Mouse (Mus musculus) hindbrain, embryonic 13.5 days (tissue): Measurements from ENCODE around the gene Ccdc60. TPM values are rescaled to one million over a fixed set of nuclear protein-coding genes. Genes with fewer than 3 reads are reported as not detected.

Experiments used
- ATAC-seq: fragments of 200-750 bp; cut with Nextera tagmentation; 2 replicates; pipeline ENCODE4 v1.8.0; 2017; ENCODE audit warnings: moderate TSS enrichment; ENCODE audit not compliant: low FRiP score
- H3K27ac ChIP-seq: fragments of 300-500 bp; sonication (generic); 2 replicates; pipeline ENCODE4 v1.5.1; 2015; ENCODE audit warnings: inconsistent platforms, mild to moderate bottlenecking, moderate library complexity
- H3K27me3 ChIP-seq: fragments of 300-500 bp; sonication (generic); 2 replicates; pipeline ENCODE4 v1.6.1; 2015; ENCODE audit warnings: mild to moderate bottlenecking, inconsistent platforms
- H3K36me3 ChIP-seq: fragments of 300-500 bp; sonication (generic); 2 replicates; pipeline ENCODE4 v1.6.1; 2015; ENCODE audit warnings: mild to moderate bottlenecking, inconsistent platforms
- H3K4me1 ChIP-seq: fragments of 300-500 bp; sonication (generic); replicated peaks from 2 replicates; pipeline ENCODE4 v1.6.1; 2015; ENCODE audit warnings: inconsistent platforms
- H3K4me2 ChIP-seq: fragments of 300-500 bp; sonication (generic); 2 replicates; pipeline ENCODE4 v1.6.1; 2015; ENCODE audit warnings: inconsistent platforms, mild to moderate bottlenecking, moderate library complexity
- H3K4me3 ChIP-seq: fragments of 300-500 bp; sonication (generic); 2 replicates; pipeline ENCODE4 v1.5.1; 2015; ENCODE audit warnings: mild to moderate bottlenecking, inconsistent platforms
- H3K9ac ChIP-seq: fragments of 300-500 bp; sonication (generic); 2 replicates; pipeline ENCODE4 v1.6.1; 2015; ENCODE audit warnings: mild to moderate bottlenecking, inconsistent platforms
- H3K9me3 ChIP-seq: fragments of 300-500 bp; sonication (generic); 2 replicates; pipeline ENCODE4 v1.6.1; 2016; ENCODE audit warnings: inconsistent platforms
- WGBS: fragments of 180-500 bp; shearing (Covaris S2); methylation state at CpG from one replicate; pipeline ENCODE4 v1.1.7; 2015; 5-methylcytosine and 5-hydroxymethylcytosine counted together
- polyA plus RNA-seq: library from polyadenylated mRNA; unstranded; fragments of >200 nt; fragmentation: Nextera tagmentation; extraction: Ambion mirVana; gene quantifications from 2 replicates; pipeline ENCODE4 v1.2.1, GENCODE M21; 2015

Gene Ccdc60
- polyA plus RNA-seq, 1 experiment from 2014 or later, result 2.6 TPM

- Histone ChIP-seq H3K4me2 (no peak overlapping the region), H3K4me3 (no peak overlapping the region), H3K36me3 (no peaks in the 10 kb centered on the region), H3K27ac (no peak overlapping the region), H3K9ac (no peak overlapping the region), H3K4me1 (peaks cover 13% of the 10 kb centered on the region), H3K9me3 (no peaks in the 10 kb centered on the region), H3K27me3 (no peaks in the 10 kb centered on the region)
- ATAC-seq, result no peak
- 79% methylated on average over 2 of the region's 2 CpGs for WGBS
Observed at GRCm38 (mm10) chr5:116262689-116263088, 26.1 kb downstream of the Ccdc60 start.

DNA sequence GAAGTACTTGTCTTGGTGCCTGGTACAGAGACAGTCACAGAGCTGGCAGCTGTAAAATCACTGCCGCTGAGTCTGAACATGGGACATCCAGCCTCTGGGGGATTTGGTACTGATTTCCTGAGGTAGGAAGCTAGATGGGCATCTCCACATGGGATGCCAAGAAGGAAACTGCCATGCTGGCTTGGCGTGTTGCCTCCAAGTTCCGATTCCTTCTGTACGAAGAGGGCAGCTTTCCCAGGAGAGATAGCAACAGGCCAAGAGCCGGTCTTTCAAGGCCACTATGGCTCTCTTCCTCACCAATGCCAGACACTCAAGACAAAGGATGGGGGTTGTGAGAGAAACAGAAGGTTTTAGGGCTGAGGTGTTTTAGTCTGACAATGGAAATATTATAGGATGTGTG lies 26.8 kb downstream of the Ccdc60 start:
- Histone ChIP-seq H3K4me3 (no peak overlapping the region), H3K9me3 (no peaks in the 10 kb centered on the region), H3K4me1 (peaks cover 13% of the 10 kb centered on the region), H3K27me3 (no peaks in the 10 kb centered on the region), H3K36me3 (no peaks in the 10 kb centered on the region), H3K9ac (no peak overlapping the region), H3K27ac (no peak overlapping the region), H3K4me2 (no peak overlapping the region)
- no peak for ATAC-seq
- WGBS, result 88% methylated on average over 5 of the region's 5 CpGs

- no peaks in the 10 kb centered on the region for H3K9me3 ChIP-seq
- peaks cover 13% of the 10 kb centered on the region for H3K4me1 ChIP-seq
- no peak overlapping the region for H3K4me2 ChIP-seq
- ATAC-seq, result no peak
- no peak overlapping the region for H3K4me3 ChIP-seq
- H3K9ac ChIP-seq, result no peak overlapping the region
- peak overlapping the region; percentile 35; the same call in 1 of the 2 replicates for H3K27ac ChIP-seq
- 80% methylated on average over 5 of the region's 5 CpGs for WGBS
- H3K27me3 ChIP-seq, result no peaks in the 10 kb centered on the region
- H3K36me3 ChIP-seq, result no peaks in the 10 kb centered on the region
Observed at GRCm38 (mm10) chr5:116260356-116260755, 28.4 kb downstream of the Ccdc60 start.

GRCm38 (mm10) chr5:116258321-116258860 lies 30.4 kb downstream of the Ccdc60 start:
- ATAC-seq, result no peak
- Histone ChIP-seq H3K4me1 (peaks cover 13% of the 10 kb centered on the region), H3K36me3 (no peaks in the 10 kb centered on the region), H3K9me3 (no peaks in the 10 kb centered on the region), H3K4me3 (no peak overlapping the region), H3K27me3 (no peaks in the 10 kb centered on the region), H3K4me2 (no peak overlapping the region), H3K9ac (no peak overlapping the region), H3K27ac (peak overlapping the region; percentile 58)
- WGBS, result 41% methylated on average over 8 of the region's 8 CpGs

GRCm38 (mm10) chr5:116253914-116254313 lies 34.9 kb downstream of the Ccdc60 start:
- Histone ChIP-seq H3K27me3 (no peaks in the 10 kb centered on the region), H3K36me3 (no peaks in the 10 kb centered on the region), H3K4me1 (peaks cover 7% of the 10 kb centered on the region), H3K4me2 (no peak overlapping the region), H3K27ac (no peak overlapping the region), H3K4me3 (no peak overlapping the region), H3K9ac (no peak overlapping the region), H3K9me3 (no peaks in the 10 kb centered on the region)
- 88% methylated on average over 4 of the region's 4 CpGs for WGBS
- ATAC-seq, result no peak

- no peak for ATAC-seq
- Histone ChIP-seq H3K4me3 (no peak overlapping the region), H3K27me3 (no peaks in the 10 kb centered on the region), H3K4me1 (no peaks in the 10 kb centered on the region), H3K4me2 (no peak overlapping the region), H3K9me3 (no peaks in the 10 kb centered on the region), H3K27ac (no peak overlapping the region), H3K36me3 (no peaks in the 10 kb centered on the region), H3K9ac (no peak overlapping the region)
- 88% methylated on average over 6 of the region's 6 CpGs for WGBS
Observed at GRCm38 (mm10) chr5:116252186-116252585, 36.6 kb downstream of the Ccdc60 start.

- 81% methylated on average over 7 of the region's 7 CpGs for WGBS
Observed at GRCm38 (mm10) chr5:116246642-116247041, 42.1 kb downstream of the Ccdc60 start.

DNA sequence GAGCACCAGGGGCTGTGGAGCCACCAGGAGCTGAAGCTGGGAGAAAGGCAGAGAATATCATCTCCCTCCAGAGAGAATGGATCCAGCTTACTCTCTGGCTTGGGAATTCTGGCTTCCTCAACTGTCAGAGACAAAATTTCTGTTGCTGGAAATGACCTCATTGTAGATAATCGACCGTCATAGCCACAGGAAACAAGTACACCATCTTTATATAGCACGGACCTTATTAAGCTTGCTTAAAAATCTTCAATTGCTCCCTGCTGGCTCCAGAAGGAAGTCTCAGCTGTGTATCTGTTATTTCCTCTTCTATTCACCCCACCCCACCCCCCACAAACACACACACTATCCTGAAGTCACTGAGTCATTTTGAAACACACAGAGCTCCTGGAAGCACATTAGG lies 44.3 kb downstream of the Ccdc60 start:
- WGBS, result 71% methylated on average over 3 of the region's 3 CpGs
- ATAC-seq, result no peak
- Histone ChIP-seq H3K27ac (no peak overlapping the region), H3K36me3 (no peaks in the 10 kb centered on the region), H3K4me1 (no peaks in the 10 kb centered on the region), H3K4me2 (no peak overlapping the region), H3K9ac (no peak overlapping the region), H3K27me3 (no peaks in the 10 kb centered on the region), H3K9me3 (no peaks in the 10 kb centered on the region), H3K4me3 (no peak overlapping the region)

More at GRCm38 (mm10) chr5:116246642-116247041, 42.1 kb downstream of the Ccdc60 start:
- Histone ChIP-seq H3K27ac (no peak overlapping the region), H3K9ac (no peak overlapping the region), H3K36me3 (no peaks in the 10 kb centered on the region), H3K4me1 (no peaks in the 10 kb centered on the region), H3K4me3 (no peak overlapping the region), H3K27me3 (no peaks in the 10 kb centered on the region), H3K9me3 (no peaks in the 10 kb centered on the region), H3K4me2 (no peak overlapping the region)
- no peak for ATAC-seq

GRCm38 (mm10) chr5:116243622-116244021 lies 45.2 kb downstream of the Ccdc60 start:
- 81% methylated on average over 9 of the region's 9 CpGs for WGBS
- H3K27me3 ChIP-seq, result no peaks in the 10 kb centered on the region
- no peak overlapping the region for H3K4me2 ChIP-seq
- ATAC-seq, result no peak
- H3K9me3 ChIP-seq, result no peaks in the 10 kb centered on the region
- H3K4me1 ChIP-seq, result peaks cover 6% of the 10 kb centered on the region; the same call in 1 of the 2 replicates
- H3K4me3 ChIP-seq, result no peak overlapping the region
- H3K36me3 ChIP-seq, result no peaks in the 10 kb centered on the region
- H3K9ac ChIP-seq, result no peak overlapping the region
- no peak overlapping the region for H3K27ac ChIP-seq

- H3K4me3 ChIP-seq, result peak overlapping the region; percentile 23
- no peaks in the 10 kb centered on the region for H3K36me3 ChIP-seq
- peak overlapping the region; percentile 46 for H3K4me2 ChIP-seq
- peaks cover 32% of the 10 kb centered on the region for H3K4me1 ChIP-seq
- H3K27me3 ChIP-seq, result peaks cover 7% of the 10 kb centered on the region; the same call in 1 of the 2 replicates
- no peaks in the 10 kb centered on the region for H3K9me3 ChIP-seq
- peak overlapping the region; percentile 55; the same call in 1 of the 2 replicates for H3K9ac ChIP-seq
- no peak for ATAC-seq
- peak overlapping the region; percentile 35; the same call in 1 of the 2 replicates for H3K27ac ChIP-seq
- 19% methylated on average over 19 of the region's 19 CpGs for WGBS
Observed at GRCm38 (mm10) chr5:116231841-116232643, 56.7 kb downstream of the Ccdc60 start.

- Histone ChIP-seq H3K9me3 (no peaks in the 10 kb centered on the region), H3K4me1 (peaks cover 17% of the 10 kb centered on the region), H3K36me3 (no peaks in the 10 kb centered on the region), H3K27me3 (peaks cover under 1% of the 10 kb centered on the region; the same call in 1 of the 2 replicates), H3K27ac (no peak overlapping the region), H3K4me2 (no peak overlapping the region), H3K4me3 (no peak overlapping the region), H3K9ac (no peak overlapping the region)
- ATAC-seq, result no peak
- WGBS, result 83% methylated on average over 6 of the region's 6 CpGs
Observed at GRCm38 (mm10) chr5:116228414-116228813, 60.4 kb downstream of the Ccdc60 start.

- WGBS, result 84% methylated on average over 6 of the region's 6 CpGs
- H3K9ac ChIP-seq, result no peak overlapping the region
- H3K36me3 ChIP-seq, result no peaks in the 10 kb centered on the region
- no peak overlapping the region for H3K27ac ChIP-seq
- ATAC-seq, result no peak
- H3K9me3 ChIP-seq, result no peaks in the 10 kb centered on the region
- H3K27me3 ChIP-seq, result no peaks in the 10 kb centered on the region
- peaks cover 3% of the 10 kb centered on the region; the same call in 1 of the 2 replicates for H3K4me1 ChIP-seq
- no peak overlapping the region for H3K4me3 ChIP-seq
- H3K4me2 ChIP-seq, result no peak overlapping the region
Observed at GRCm38 (mm10) chr5:116224023-116224422, 64.8 kb downstream of the Ccdc60 start.

DNA sequence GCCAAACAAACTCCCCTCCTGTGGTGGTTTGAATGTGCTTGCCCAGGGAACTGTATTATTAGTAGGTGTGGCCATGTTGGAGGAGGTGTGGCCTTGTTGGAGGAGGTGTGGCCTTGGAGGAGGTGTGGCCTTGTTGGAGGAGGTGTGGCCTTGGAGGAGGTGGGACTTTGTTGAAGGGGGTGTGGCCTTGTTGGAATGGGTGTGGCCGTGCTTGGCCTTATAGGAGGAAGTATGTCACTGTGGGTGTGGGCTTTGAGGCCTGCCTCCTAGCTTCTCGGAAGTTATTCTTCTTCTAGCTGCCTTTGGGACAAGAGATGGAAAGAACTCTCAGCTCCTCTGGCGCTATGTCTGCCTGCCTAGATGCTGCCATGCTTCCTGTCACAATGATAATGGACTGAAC lies 66.9 kb downstream of the Ccdc60 start:
- no peak for ATAC-seq
- Histone ChIP-seq H3K36me3 (no peaks in the 10 kb centered on the region), H3K9ac (no peak overlapping the region), H3K4me1 (peaks cover 3% of the 10 kb centered on the region; the same call in 1 of the 2 replicates), H3K27ac (no peak overlapping the region), H3K4me2 (no peak overlapping the region), H3K4me3 (no peak overlapping the region), H3K9me3 (no peaks in the 10 kb centered on the region), H3K27me3 (no peaks in the 10 kb centered on the region)
- WGBS, result 85% methylated on average over 3 of the region's 3 CpGs
